Mouse (Mus musculus) fat pad, adult 2 months (tissue): ENCODE data around the gene Mzf1.
"Not testable (repeated sequence)": the region's sequence is repeated elsewhere in the genome, so short reads cannot be mapped to it uniquely, and the experiment has no call there.

ENCODE experiments used
- DNase-seq: peaks from one replicate; pipeline ENCODE4 v3.0.0-alpha.2; 2011; ENCODE audit warnings: low read depth, low spot score; ENCODE audit errors: extremely low read depth

Gene Mzf1

GRCm38 (mm10) chr7:13054287-13055010, at the start of gene Mzf1:
TSS of gene Mzf1 (minus strand) at chr7:13054764.
- DNase-seq = no peak

DNA sequence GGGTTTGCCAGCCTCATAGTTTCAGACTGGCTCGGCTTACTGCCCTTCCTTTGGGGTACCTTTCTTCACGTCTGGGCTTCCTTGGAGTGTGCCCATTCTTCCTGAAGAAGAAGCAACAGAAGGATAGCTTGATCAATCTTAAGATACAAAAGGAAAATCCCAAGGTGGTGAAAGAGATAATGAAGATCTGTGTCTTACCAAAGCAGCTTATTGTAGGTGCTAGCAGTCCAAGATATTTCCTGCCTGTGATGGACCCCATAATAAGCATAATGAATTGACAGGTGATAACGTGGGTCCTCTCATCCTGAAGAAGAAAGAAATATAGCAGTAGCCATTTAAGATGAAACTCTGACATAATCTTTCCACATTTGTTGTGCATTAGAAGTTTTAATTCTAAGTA, 40.5 kb upstream of the Mzf1 start, which contains the start of gene Vmn1r85:
Vmn1r85 (minus strand) TSS at position 101 of the 400 bp plus-strand sequence.
- no peak for DNase-seq

DNA sequence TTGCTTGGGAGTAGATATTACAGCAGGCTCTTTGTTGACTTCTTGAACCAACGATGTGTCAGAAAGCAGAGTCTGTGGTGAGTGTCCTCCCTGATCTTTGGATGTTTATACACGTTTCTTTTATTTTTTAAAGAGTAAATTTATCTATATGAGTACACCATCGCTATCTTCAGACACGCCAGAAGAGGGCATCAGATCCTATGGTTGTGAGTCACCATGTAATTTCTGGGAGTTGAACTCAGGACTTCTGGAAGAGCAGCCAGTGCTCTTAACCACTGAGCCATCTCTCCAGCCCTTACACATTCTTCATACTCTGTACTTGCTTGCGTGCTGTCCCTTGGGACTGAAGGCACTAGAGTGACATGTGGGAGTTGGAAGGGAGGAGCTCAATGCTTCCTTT, 17.7 kb upstream of the Mzf1 start:
- no peak for DNase-seq

GRCm38 (mm10) chr7:13063399-13063798, 8.8 kb upstream of the Mzf1 start:
- not testable (repeated sequence) for DNase-seq

- DNase-seq = no peak
These were observed 5.0 kb upstream of the Mzf1 start for GRCm38 (mm10) chr7:13059536-13059935.

DNA sequence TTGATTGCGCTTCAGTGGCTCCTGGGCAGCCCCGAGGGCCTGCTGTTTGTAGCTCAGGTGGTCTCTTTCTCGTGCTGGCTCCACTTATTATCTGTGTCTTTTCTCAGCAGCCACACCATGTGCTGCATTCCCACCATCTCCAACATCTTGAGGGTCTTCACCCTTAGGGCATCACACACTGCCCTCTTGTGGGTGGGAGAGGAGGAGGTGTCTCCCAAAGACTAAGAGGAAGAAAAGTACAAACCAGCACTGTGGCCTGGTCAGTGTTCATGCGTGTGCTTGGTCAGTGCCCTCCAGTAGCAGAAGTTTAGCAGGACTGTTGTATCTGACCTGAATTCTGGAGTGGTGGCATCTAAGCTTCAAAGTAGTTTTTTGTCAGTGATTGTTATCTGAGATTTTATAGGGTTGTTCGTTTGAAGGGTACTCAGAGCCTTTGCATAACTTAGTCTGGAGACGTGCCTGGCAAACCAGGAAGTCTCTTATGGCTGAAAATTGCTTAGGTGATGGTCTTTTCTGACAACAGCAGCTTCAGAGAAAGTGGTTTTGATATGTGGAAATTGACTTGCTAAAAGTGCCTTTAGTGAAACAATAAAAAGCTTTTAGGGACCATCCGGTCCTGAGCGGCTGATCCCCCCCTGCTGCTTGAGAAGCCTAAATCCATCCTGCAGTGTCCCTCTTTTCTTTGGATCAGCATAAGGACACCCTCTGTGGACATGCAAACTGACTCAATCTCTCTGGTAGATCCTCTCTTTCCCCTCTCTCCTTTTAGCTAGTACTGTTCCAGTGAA, 2.5 kb upstream of the Mzf1 start:
- no peak for DNase-seq

- no peak for DNase-seq
These were observed 640 bp downstream of the Mzf1 start for GRCm38 (mm10) chr7:13053961-13054286.

DNA sequence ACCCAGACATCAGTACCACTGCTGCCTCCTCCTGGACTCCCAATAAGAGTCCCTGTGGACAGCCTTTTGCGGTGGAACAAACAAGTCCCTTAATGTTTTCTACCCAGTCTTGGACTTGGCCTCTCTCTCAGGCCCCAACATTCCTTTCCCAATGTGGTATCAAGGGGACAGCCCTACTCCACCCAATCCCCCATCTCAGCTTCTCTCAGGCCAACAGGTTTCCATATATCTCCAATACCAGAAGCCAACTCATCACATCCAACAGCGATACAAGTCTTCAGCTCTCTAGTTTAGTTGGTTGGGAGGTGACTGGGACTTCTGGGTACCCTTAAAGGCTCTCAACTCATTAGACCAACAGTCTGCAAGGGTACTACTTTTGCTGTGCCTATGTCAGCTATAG, 1.1 kb downstream of the Mzf1 start:
- no peak for DNase-seq

- no peak for DNase-seq
These were observed 1.6 kb downstream of the Mzf1 start for GRCm38 (mm10) chr7:13053001-13053400.

- no peak for DNase-seq
These were observed 8.5 kb downstream of the Mzf1 start for GRCm38 (mm10) chr7:13046084-13046483.

DNA sequence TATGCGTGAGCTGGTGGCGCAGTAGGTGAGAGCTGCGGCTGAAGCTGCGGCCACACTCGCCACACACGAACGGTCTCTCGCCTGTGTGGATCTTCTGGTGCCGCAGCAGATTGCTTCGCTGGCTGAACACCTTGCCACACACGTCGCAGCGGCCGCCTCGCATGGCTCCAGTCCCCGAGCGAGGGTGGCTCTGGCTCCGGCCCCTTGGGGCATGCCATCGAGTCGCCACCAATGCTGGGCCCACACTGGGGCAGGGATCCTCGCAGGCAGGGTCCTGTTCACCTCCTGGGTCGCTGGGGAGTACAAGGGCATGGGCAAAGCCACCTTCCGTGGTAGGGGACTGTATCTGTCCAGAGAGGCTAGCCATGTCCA, 10.3 kb downstream of the Mzf1 start:
- DNase-seq = no peak

GRCm38 (mm10) chr7:13043445-13044253, 10.9 kb downstream of the Mzf1 start:
- DNase-seq = no peak

GRCm38 (mm10) chr7:13043120-13043444, 11.5 kb downstream of the Mzf1 start:
- no peak for DNase-seq

DNA sequence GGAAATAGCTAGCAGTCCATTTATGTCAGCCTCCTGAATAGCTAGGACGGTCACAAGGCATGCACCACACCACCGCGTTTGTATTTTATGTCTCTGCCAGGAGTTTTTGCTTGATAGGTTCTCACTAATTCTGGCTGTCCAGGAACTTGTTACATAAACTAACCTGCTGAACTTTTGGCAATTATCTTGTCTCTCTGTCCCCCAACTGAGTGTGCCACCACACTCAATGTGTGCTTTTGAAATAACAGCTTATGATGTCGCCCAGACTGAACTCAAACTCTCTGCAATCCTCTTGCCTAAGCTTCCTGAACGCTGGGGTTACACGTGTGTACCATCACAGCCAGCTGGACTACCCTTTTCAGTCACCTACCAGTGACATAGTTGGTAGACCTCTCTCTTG, 12.1 kb downstream of the Mzf1 start:
- no peak for DNase-seq

DNA sequence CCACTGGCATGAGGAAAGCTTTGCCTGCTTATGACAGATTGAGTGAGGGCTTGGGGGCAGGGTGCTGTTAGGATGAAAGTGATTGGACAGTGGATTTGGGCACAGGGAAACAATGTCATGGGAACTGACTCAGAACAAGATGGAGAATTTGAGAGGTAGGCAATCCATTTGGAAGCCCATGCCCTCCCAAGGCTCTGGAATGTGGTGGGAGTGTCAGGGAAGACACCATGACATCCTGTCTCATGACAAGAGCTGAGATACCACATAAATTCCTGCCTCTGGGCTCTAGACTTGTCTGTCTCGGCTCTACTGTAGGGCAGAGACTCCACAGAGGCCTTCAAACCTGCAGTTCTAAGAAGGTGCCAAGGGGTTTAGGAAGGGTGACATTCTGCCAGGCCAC, 13.3 kb downstream of the Mzf1 start:
- DNase-seq = no peak

DNA sequence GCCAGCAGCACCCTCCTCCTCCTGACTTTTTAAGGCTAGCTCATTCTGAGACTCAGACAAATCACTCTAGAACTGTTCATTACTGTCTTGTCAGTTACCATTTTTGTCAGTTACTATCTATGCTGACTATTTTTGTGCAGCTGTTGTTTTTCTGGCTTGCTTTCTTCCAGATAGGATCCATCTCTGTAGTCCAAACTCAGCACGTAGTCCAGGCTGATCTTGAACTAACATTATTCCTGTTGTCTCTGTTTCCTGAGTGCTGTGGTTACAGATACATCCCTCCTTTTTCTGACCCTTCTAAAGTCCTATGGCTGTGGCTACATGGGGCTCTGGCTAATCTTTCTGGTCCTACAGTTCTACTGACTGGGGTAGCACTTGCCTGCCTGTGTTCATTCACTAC, 15.4 kb downstream of the Mzf1 start:
- DNase-seq = no peak

DNA sequence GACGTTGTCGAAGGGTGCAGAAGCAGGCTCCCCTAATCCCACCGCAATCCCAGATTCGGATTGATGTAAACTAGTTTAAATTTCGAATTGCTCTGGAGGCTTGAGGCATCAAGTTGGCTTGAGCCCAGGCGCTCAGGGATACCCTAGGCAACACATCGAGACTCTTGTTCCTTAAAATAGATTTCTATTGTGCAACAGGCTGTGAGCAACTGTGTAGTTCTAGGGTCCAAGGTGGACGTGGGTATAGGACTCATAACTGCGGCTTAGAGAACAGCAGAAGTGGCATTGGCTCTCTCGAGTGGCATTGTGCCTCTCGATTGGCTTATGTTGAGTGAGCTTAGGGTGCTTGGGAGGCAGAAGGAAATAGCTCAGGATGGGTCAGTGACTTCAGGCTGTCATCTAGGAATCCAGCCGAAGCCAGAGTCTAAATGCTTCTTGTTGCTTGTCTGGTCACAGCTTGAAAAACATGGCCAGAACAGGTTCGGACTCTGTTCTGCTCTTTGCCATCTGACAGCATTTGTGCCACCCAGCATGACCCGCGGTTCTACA, 15.9 kb downstream of the Mzf1 start:
- no peak for DNase-seq

- no peak for DNase-seq
These were observed 16.5 kb downstream of the Mzf1 start, which contains the start of gene Ube2m for GRCm38 (mm10) chr7:13037901-13038555. TSS of gene Ube2m (minus strand) at chr7:13038275.

DNA sequence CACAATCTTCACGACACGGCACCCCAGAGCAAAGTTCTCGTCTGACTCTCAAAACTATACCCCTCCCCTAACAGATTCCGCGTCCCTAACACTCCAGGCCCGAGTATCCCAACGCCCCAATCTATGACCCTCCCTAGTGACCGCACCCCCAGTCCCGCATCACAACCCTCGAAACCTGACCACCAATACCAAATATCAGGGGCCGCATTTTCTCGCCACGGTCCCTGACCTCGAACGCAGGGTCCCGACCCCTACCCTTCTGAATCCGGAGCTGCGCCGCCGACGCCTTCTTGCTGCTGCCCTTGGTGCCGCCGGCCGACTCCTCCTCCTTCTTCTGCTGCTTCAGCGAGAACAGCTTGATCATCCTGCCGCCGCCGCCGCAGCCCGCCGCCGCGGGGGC, 17.2 kb downstream of the Mzf1 start:
- no peak for DNase-seq

DNA sequence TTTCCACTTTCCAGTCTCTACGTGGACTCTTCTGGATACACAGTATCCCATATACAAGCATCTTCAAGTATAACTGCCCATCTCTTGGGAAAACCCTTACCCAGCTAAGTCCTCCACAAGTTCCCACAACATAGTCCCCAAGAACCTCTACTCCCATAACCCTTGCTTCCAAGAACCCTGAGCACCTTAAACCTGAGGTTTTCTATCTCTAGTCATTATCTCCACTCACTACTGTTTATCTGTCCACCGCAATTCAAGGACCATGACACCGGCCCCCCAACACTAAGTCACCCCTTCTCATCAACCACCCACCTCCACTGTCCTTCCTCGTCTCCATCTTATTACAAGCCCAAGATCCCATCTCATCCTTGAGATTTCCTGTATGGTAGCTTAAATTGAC, 17.8 kb downstream of the Mzf1 start:
- DNase-seq = no peak
